Mouse (Mus musculus): ENCODE data around the gene Slc9a3r2.

GRCm38 (mm10) chr17:24647493-24647892, 2.6 kb downstream of the Slc9a3r2 start:
- TF ChIP-seq MAFK (IDR thresholded peaks at IDR 0.05; ENCODE audit: insufficient read depth, low read depth, low read length), result no peak
- no peak for TF ChIP-seq ZNF384 (IDR thresholded peaks at IDR 0.05; ENCODE audit: low read depth, low read length)
- TF ChIP-seq ZC3H11A (IDR thresholded peaks at IDR 0.05; ENCODE audit: borderline replicate concordance, low read depth, low read length), result no peak
- no peak for TF ChIP-seq CHD2 (IDR thresholded peaks at IDR 0.05; ENCODE audit: low read depth, low read length)
- no peak for TF ChIP-seq HCFC1 (IDR thresholded peaks at IDR 0.05; ENCODE audit: borderline replicate concordance, insufficient read depth, low read length)

Measured in ES-E14 (cell line).